Mouse (Mus musculus) Patski (cell line): ENCODE results near the gene Il23r. TPM values are rescaled to one million over a fixed set of nuclear protein-coding genes. Genes with fewer than 3 reads are reported as not detected.
A peak's percentile ranks its signal among the peaks of the same experiment; 100 is the strongest.
"Not testable (repeated sequence)": the region's sequence is repeated elsewhere in the genome, so short reads cannot be mapped to it uniquely, and the experiment has no call there.

ENCODE experiments used
- ATAC-seq: fragments of 100-300 bp; one replicate; pipeline ENCODE4 v1.8.0; 2021
- CTCF ChIA-PET: fragments of 350-600 bp; sonication (Branson Sonifier 250); formaldehyde crosslinking; loops from one replicate; lab custom pipeline; 2022; ENCODE audit warnings: inconsistent platforms; lab: Charles Lee
- POLR2A ChIA-PET: fragments of 350-600 bp; sonication (Branson Sonifier 250); formaldehyde crosslinking; loops from one replicate; lab custom pipeline; 2022; ENCODE audit warnings: antibody characterized with exemption, inconsistent platforms; lab: Charles Lee
- DNase-seq: peaks from one replicate; pipeline ENCODE4 v3.0.0-alpha.2; 2011; ENCODE audit warnings: low read depth, low spot score
- H3K27me3 ChIP-seq: fragments of 371-371 bp; one replicate; pipeline ENCODE4 v1.5.1; 2021
- CTCF ChIP-seq: fragments of 100-300 bp; IDR thresholded peaks from one replicate; pipeline ENCODE4 v1.5.1; 2021
- in situ Hi-C: fragments of 300-500 bp; cut with MboI; formaldehyde crosslinking; loops from 3 replicates; pipeline ENCODE4 v1.11.1; 2018; ENCODE audit warnings: low pct_unique_long_range_greater_than_20kb, mixed read lengths
- polyA plus RNA-seq: library from polyadenylated mRNA; unstranded; gene quantifications from one replicate; pipeline ENCODE4 v1.2.3, GENCODE M21; 2021

Il23r gene
- polyA plus RNA-seq, 1 experiment from 2014 or later = 0.28 TPM

DNA sequence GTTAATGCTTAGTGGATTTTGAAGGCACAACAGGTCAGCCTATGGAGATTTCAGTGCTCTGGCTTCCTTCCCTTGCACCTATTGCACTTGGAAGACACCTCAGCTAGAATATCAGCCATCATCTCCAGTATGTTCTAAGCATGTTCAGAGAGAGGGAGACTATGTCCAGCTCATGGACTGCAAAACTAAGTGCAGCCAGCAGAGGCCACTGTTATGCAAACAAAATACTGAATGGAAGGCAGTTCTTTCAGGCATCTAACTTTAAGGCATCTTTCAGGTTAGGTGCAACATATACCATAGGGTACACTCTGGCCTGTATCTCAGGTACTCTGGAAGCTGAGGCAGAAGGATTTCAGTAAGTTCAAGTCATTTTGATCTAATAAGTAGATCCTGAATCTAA lies 19.1 kb upstream of the Il23r start:
- ATAC-seq (peak; percentile 73), DNase-seq (no peak)

DNA sequence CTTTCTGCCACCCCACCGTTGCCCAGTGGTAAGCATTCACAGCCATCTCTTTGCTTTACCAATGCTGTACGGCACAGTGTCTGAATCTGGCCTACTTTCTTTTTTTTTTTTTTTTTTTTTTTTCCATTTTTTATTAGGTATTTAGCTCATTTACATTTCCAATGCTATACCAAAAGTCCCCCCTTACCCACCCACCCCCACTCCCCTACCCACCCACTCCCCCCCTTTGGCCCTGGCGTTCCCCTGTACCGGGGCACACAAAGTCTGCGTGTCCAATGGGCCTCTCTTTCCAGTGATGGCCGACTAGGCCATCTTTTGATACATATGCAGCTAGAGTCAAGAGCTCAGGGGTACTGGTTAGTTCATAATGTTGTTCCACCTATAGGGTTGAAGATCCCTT lies 10.3 kb upstream of the Il23r start:
- ATAC-seq, H3K27me3 ChIP-seq, DNase-seq, POLR2A ChIA-PET, CTCF ChIA-PET, in situ Hi-C loops: not testable (repeated sequence)

More for the DNA sequence above, 19.1 kb upstream of the Il23r start:
- H3K27me3 ChIP-seq = no peaks in the 10 kb centered on the region
- in situ Hi-C loops = no loop called here
- CTCF ChIA-PET = interaction anchor here (0.9 to 5.9 kb wide), 11 partner anchors 9 to 65 kb away, joined by 3 to 58 read pairs (median 6); partner anchors contain the start of gene Il23r
- POLR2A ChIA-PET = interaction anchor here (0.7 kb wide), 1 partner anchor 340 kb away, joined by 3 read pairs; no protein-coding TSS in a partner anchor
- peak; percentile 84 for TF ChIP-seq CTCF

DNA sequence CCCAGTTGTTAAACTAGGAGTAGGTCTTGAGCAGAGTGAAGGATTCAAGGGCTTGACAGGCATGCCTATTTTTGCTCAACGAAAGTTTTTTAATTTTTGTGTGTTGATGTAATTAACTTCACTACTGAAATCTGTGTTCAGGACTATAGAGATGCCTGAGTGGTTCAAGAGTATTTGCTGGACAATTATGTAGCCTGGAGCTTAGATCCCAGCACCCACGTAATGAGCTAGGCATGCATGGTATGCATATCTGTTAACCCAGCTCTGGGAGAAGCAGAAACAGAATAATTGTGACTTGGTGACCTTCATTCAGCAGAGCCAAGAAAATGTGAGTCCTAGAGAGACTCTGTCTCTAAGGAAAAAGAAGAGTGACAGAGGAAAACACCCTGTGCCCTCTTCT lies 10.6 kb downstream of the Il23r start:
- CTCF ChIA-PET = interaction anchor here (1.3 to 2.1 kb wide), 5 partner anchors 9 to 53 kb away, joined by 3 to 13 read pairs (median 3); no protein-coding TSS in a partner anchor
- in situ Hi-C loops = no loop called here
- POLR2A ChIA-PET = no interaction called here
- TF ChIP-seq CTCF = no peak
- ATAC-seq (peak; percentile 100), DNase-seq (peak; percentile 88)
- no peaks in the 10 kb centered on the region for H3K27me3 ChIP-seq

DNA sequence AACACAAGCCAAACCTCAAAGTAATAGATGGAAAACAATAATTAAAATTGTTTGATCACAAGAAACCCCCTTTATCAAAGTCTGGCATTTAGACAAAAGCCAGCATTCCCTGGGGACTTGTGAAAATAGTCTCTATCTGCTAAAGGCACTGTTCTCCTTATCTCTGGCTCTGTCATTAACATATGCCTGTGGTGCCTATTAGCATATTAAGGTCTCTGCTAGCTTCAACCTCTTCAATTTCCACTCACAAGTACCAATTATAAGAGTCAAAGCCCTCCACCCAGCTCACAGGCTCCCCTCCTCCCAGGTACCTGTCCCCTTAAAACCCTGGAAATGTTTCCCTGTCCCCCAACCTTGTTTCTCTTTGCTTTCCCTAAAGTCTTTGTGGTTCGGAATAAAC lies 20.4 kb downstream of the Il23r start:
- no peak for DNase-seq
- no peak for TF ChIP-seq CTCF
- H3K27me3 ChIP-seq = no peaks in the 10 kb centered on the region
- POLR2A ChIA-PET = interaction anchor here (0.8 kb wide), 1 partner anchor 479 kb away, joined by 4 read pairs; no protein-coding TSS in a partner anchor
- in situ Hi-C loops = no loop called here
- ATAC-seq = no peak
- CTCF ChIA-PET = no interaction called here

DNA sequence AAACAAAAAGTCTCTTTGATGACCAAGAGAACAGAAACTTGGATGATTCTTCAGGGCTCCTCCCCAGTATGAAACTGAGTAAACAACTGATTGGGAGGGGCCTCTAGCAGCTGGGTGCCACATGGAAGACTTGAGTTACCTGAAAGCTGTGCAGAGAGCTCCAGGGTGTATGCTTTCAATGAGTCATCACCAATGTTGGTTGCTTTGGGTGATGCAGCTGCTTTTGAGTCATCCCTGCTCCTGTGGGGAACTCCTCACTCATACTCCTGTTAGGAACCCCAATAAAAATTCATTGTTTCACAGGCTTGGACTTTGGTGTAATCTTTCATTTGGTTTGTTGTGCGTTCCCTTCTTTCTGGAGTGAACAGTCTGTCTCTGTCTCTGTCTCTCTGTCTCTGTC lies 32.2 kb downstream of the Il23r start:
- POLR2A ChIA-PET = no interaction called here
- DNase-seq = no peak
- in situ Hi-C loops = loop anchor here (10.0 kb wide), 1 partner anchor 235 kb away; no protein-coding TSS in a partner anchor
- peak; percentile 60 for ATAC-seq
- CTCF ChIA-PET = interaction anchor here (1.0 kb wide), 1 partner anchor 15 kb away, joined by 3 read pairs; no protein-coding TSS in a partner anchor
- no peak for TF ChIP-seq CTCF
- no peaks in the 10 kb centered on the region for H3K27me3 ChIP-seq

DNA sequence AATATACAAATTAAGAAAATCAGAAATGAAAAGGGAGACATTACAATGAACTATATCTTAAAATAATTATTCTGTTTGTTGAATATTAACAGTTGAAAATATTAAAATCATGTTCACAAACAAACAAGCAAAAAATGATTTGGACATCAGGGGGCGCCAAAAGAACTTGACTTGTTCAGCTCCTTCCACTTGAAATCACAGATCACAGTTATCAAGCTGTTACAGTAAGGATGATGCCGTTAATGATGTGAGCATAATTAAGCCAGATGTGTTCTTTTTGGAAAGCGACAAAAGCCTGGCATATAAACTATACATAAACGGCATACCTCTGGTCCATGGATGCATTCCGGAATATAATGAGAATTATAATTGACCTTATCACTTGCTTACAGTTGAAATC lies 40.3 kb downstream of the Il23r start:
- POLR2A ChIA-PET = no interaction called here
- in situ Hi-C loops = loop anchor here (5.0 to 10.0 kb wide), 2 partner anchors 81 to 243 kb away; no protein-coding TSS in a partner anchor
- DNase-seq (no peak), ATAC-seq (no peak)
- CTCF ChIA-PET = interaction anchor here (0.7 to 4.4 kb wide), 11 partner anchors 10 to 283 kb away, joined by 3 to 40 read pairs (median 4); no protein-coding TSS in a partner anchor
- H3K27me3 ChIP-seq = no peaks in the 10 kb centered on the region
- TF ChIP-seq CTCF = peak; percentile 69

DNA sequence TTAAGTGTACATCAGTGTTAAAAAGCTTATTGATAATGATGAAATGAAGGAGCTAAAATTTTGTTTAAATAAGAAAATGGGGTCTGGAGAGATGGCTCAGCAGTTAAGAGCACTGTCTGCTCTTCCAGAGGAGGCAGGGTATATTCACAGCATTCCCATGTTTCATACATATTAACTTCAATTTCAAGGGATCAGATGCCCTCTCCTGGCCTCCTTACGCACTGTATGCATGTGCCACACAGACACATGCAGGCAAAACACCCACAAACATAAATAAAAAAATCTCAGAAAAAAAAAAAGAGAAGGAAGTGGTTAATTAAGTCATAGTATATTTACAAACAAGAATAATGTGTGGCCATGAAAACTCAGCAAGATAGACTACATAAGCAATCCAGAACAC lies 45.8 kb downstream of the Il23r start:
- ChIA-PET CTCF (interaction anchor here (0.7 to 1.7 kb wide), 5 partner anchors 11 to 250 kb away, joined by 3 to 5 read pairs (median 3); no protein-coding TSS in a partner anchor), POLR2A (no interaction called here)
- peak; percentile 66 for TF ChIP-seq CTCF
- DNase-seq (no peak), ATAC-seq (no peak)
- no peaks in the 10 kb centered on the region for H3K27me3 ChIP-seq
- in situ Hi-C loops = loop anchor here (5.0 kb wide), 1 partner anchor 149 kb away; no protein-coding TSS in a partner anchor

DNA sequence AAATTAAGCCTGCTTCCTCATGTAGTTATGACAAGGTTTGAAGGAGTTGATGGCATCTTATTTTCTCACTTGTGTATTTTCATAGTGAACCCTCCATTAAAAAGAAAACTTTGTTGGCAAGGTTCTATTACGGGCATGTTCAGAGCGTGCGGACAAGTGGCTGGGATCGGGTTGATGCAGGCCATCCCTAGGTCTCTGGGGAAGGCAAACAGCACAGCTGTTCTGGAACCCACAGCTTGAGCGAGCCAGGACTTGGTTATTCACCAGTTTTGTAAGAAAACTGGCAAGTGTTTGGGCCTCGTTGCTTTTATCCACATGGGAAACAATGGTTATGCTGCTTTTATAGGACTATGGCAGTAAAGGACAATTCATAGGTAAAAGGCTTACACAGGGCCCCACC lies 48.5 kb downstream of the Il23r start:
- H3K27me3 ChIP-seq = no peaks in the 10 kb centered on the region
- POLR2A ChIA-PET = no interaction called here
- CTCF ChIA-PET = interaction anchor here (1.8 kb wide), 1 partner anchor 273 kb away, joined by 7 read pairs; no protein-coding TSS in a partner anchor
- in situ Hi-C loops = no loop called here
- TF ChIP-seq CTCF = no peak
- DNase-seq = no peak
- ATAC-seq = no peak

DNA sequence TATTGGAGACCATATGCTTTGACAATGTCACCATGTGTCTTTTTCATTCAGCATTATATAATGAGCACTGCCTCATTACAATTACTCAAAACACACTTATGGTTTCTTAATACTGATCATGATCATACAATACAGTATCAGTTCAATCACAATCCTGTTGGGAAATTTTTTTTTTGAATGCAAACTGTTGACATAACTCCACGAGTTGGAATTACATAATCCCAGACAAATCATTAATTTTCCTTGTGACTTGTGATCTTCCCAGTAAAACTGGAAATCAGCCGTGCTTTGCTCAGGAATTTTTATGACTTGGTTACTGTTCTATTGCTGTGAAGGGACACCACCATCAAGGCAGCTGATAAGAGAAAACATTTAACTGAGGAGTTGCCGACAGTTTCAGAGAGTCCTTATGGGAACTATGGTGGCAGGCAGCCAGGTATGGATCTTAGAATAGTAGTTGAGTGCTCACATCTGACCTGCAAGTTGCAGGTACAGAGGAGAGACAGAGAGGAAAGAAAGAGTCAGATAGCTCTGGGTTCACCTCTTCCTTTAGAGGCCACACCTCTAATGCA lies 53.8 kb downstream of the Il23r start:
- ATAC-seq (no peak), DNase-seq (no peak)
- no peaks in the 10 kb centered on the region for H3K27me3 ChIP-seq
- ChIA-PET POLR2A (no interaction called here), CTCF (interaction anchor here (2.7 kb wide), 1 partner anchor 267 kb away, joined by 13 read pairs; no protein-coding TSS in a partner anchor)
- TF ChIP-seq CTCF = no peak
- in situ Hi-C loops = loop anchor here (5.0 to 10.0 kb wide), 2 partner anchors 241 to 473 kb away; no protein-coding TSS in a partner anchor

DNA sequence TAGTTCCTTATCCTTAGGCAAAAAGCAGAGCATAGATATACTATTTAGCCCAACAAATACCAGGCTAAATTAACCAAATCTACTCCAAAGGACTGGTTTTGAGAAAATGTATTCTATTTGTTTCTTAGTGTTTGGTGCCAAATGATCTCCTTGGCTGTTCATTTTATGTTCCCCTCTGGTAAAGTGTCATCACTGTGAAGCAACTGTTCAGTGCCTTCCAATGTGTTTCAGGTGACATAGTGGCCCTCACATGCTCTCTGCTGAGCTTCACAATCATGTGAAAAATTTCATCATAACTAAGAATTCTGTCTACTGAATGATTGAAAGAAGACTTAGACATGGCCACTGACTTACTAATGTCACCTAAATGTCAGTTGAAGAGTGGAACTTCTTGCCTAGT lies 54.6 kb downstream of the Il23r start:
- ChIA-PET CTCF (interaction anchor here (0.8 to 2.7 kb wide), 3 partner anchors 134 to 266 kb away, joined by 3 to 13 read pairs (median 4); no protein-coding TSS in a partner anchor), POLR2A (no interaction called here)
- no peak for DNase-seq
- no peak for TF ChIP-seq CTCF
- no peaks in the 10 kb centered on the region for H3K27me3 ChIP-seq
- in situ Hi-C loops = loop anchor here (5.0 to 10.0 kb wide), 2 partner anchors 240 to 472 kb away; no protein-coding TSS in a partner anchor
- no peak for ATAC-seq
